Mouse (Mus musculus) ES-Bruce4 (cell line): ENCODE data around the gene Kat6b.

ENCODE experiments used
- CTCF ChIP-seq: IDR thresholded peaks from one replicate; pipeline ENCODE4 v1.8.1; 2011; ENCODE audit warnings: low read depth, low read length
- EP300 ChIP-seq: IDR thresholded peaks from 2 replicates; pipeline ENCODE4 v1.6.1; 2011; ENCODE audit warnings: low read depth, low read length; ENCODE audit not compliant: insufficient read depth
- POLR2A ChIP-seq: IDR thresholded peaks from one replicate; pipeline ENCODE4 v1.8.1; 2011; ENCODE audit warnings: low read length; ENCODE audit not compliant: insufficient read depth

DNA sequence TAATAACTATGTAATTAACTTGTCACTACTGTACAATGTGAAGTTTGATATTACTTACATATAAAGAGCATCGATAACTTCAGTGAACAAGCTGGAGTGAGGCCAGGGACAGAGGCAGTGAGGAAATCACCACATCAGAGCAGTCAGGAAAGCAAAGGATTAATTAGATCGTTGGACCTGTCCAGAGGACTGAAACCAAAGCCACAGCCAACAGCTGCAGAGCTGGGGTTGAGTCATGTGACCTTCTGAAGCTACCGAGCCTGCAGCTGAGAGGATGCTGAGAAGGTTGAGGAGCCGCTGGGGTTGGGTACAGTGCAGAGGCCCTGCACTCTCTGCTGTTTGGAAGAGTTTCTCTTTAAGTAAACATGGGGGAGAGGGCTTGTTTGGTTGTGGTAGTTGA, 41.4 kb upstream of the Kat6b start:
- no peak for TF ChIP-seq POLR2A
- no peak for TF ChIP-seq CTCF
- no peak for TF ChIP-seq EP300
